In the genomic region with DNA sequence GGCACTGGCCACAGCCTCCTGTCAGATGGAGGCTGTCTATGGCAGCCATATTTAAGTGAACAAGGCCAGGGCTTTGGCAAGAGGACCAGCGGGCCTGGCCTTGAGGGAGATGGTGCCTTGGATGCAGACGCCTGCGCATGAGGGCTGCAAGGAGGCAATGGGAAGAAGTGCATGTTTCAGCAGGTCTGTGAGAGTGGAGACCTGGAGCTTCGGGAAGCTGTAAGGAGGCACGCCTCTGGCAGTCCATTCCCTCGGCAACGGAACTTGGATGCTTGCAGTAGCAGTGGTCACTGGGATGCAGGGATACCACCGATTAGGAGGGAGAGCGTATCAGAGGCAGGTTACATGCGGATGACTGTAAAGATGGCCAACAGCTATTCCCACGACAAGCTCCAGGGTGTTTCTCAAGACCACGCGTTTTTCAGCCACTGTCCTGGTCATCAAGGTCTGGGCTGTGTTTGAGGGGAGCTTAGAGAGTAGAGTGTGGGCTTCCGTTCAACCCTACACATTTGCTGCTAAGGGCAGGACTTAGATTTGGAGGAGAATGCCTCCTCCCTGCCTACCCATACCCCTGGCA, we compare ENCODE assay signal across 20 mouse cellular contexts. TPM values are rescaled to one million over a fixed set of nuclear protein-coding genes. Genes with fewer than 3 reads are reported as not detected.
DNase-seq lines count a peak whose midpoint lies in the region; ATAC-seq and TF ChIP-seq lines count a peak whose summit lies in the region.
"Had no signal": no experiment of that assay in that cellular context is flagged by ENCODE, and none has a peak within 500 bp of the region (broad histone marks: within the 10 kb centered on the region; RNA-seq: fewer than 3 reads in every experiment).

No protein-coding gene starts in this region.

- no peaks in the 10 kb centered on the region for H3K9me3 ChIP-seq in hindbrain, postnatal 0 days (ENCODE audit: low read length)
- no peaks in the 10 kb centered on the region for H3K9me3 ChIP-seq in hindbrain, embryonic 12.5 days (replicated peaks)
- H3K9me3 ChIP-seq in midbrain, embryonic 16.5 days (replicated peaks; ENCODE audit: control insufficient read depth, low read length, poor library complexity, severe bottlenecking) = no peaks in the 10 kb centered on the region
- no peaks in the 10 kb centered on the region for H3K9me3 ChIP-seq in midbrain, embryonic 13.5 days
- H3K9me3 ChIP-seq: forebrain, embryonic 13.5 days; limb, embryonic 12.5 days had no signal

- H3K27ac ChIP-seq in hindbrain, postnatal 0 days = no peak overlapping the region
- no peak overlapping the region for H3K27ac ChIP-seq in hindbrain, embryonic 12.5 days
- H3K27ac ChIP-seq in midbrain, embryonic 16.5 days (ENCODE audit: low read length) = no peak overlapping the region
- H3K27ac ChIP-seq in midbrain, embryonic 13.5 days = no peak overlapping the region
- 0 out of 2 replicates have a peak overlapping the region, but pooled peaks have one; percentile 15 for H3K27ac ChIP-seq in cortical plate, adult 2 months (ENCODE audit: insufficient read depth, low read length)
- H3K27ac ChIP-seq: forebrain, embryonic 13.5 days; limb, embryonic 12.5 days had no signal

- no peaks in the 10 kb centered on the region for H3K36me3 ChIP-seq in hindbrain, postnatal 0 days (ENCODE audit: insufficient read depth, low read length)
- H3K36me3 ChIP-seq in hindbrain, embryonic 12.5 days = no peaks in the 10 kb centered on the region
- H3K36me3 ChIP-seq in midbrain, embryonic 16.5 days (ENCODE audit: control insufficient read depth, insufficient read depth, low read length) = no peaks in the 10 kb centered on the region
- H3K36me3 ChIP-seq in midbrain, embryonic 13.5 days = peaks cover under 1% of the 10 kb centered on the region; the same call in 1 of the 2 replicates

- H3K4me2 ChIP-seq in hindbrain, postnatal 0 days (ENCODE audit: low read depth, low read length) = peak overlapping the region; percentile 71; the same call in 1 of the 2 replicates
- no peak overlapping the region for H3K4me2 ChIP-seq in hindbrain, embryonic 12.5 days (replicated peaks)
- H3K4me2 ChIP-seq in midbrain, embryonic 16.5 days (ENCODE audit: low read length) = peak overlapping the region; percentile 24; the same call in 1 of the 2 replicates
- no peak overlapping the region for H3K4me2 ChIP-seq in midbrain, embryonic 13.5 days (replicated peaks)
- H3K4me2 ChIP-seq: liver, embryonic 11.5 days had no signal

- H3K4me3 ChIP-seq in hindbrain, postnatal 0 days (ENCODE audit: low read length) = no peak overlapping the region
- H3K4me3 ChIP-seq in hindbrain, embryonic 12.5 days = no peak overlapping the region
- H3K4me3 ChIP-seq in midbrain, embryonic 16.5 days (ENCODE audit: low read depth, low read length) = no peak overlapping the region
- no peak overlapping the region for H3K4me3 ChIP-seq in midbrain, embryonic 13.5 days (replicated peaks)
- H3K4me3 ChIP-seq in cortical plate, adult 2 months (ENCODE audit: insufficient read depth, low read length) = peak overlapping the region; percentile 23
- H3K4me3 ChIP-seq: forebrain, embryonic 13.5 days; limb, embryonic 12.5 days had no signal

- no peak for TF ChIP-seq POLR2A in cortical plate, adult 2 months (IDR thresholded peaks at IDR 0.05; ENCODE audit: extremely low read depth, insufficient read depth, low read length)

- no peak for TF ChIP-seq CTCF in hindbrain, postnatal 0 days (IDR thresholded peaks at IDR 0.05; ENCODE audit: low read depth)
- no peak for TF ChIP-seq CTCF in cortical plate, adult 2 months (IDR thresholded peaks at IDR 0.05; ENCODE audit: extremely low read depth, insufficient read depth, low read length)

- no peak for ATAC-seq in hindbrain, postnatal 0 days
- no peak for ATAC-seq in hindbrain, embryonic 12.5 days (ENCODE audit: low FRiP score)
- no peak for ATAC-seq in midbrain, embryonic 16.5 days
- ATAC-seq in midbrain, embryonic 13.5 days = no peak
- ATAC-seq: forebrain, embryonic 13.5 days; liver, postnatal 0 days had no signal

- no peak overlapping the region for H3K9ac ChIP-seq in hindbrain, postnatal 0 days (replicated peaks; ENCODE audit: low read length)
- H3K9ac ChIP-seq in hindbrain, embryonic 12.5 days = no peak overlapping the region
- H3K9ac ChIP-seq in midbrain, embryonic 16.5 days (ENCODE audit: low read depth, low read length) = no peak overlapping the region; the same call in 1 of the 2 replicates
- no peak overlapping the region for H3K9ac ChIP-seq in midbrain, embryonic 13.5 days (replicated peaks)
- H3K9ac ChIP-seq: limb, embryonic 12.5 days; liver, postnatal 0 days had no signal

- peak; percentile 54 to 62 for DNase-seq in cerebellum, adult 18-20 months
- DNase-seq in cerebellum, adult 11 months = no peak
- no peak for DNase-seq in hindbrain, postnatal 0 days (ENCODE audit: low spot score)
- no peak for DNase-seq in kidney, postnatal 14 days
- DNase-seq: gastrocnemius, postnatal 36 days; kidney, adult 11 months; liver, postnatal 0 days; lung, postnatal 10 days; right cerebral cortex, postnatal 14 days; spleen, adult 18-20 months had no signal

- H3K4me1 ChIP-seq in hindbrain, postnatal 0 days (ENCODE audit: insufficient read depth, low read length) = peaks cover 21% of the 10 kb centered on the region
- peaks cover 23% of the 10 kb centered on the region for H3K4me1 ChIP-seq in hindbrain, embryonic 12.5 days
- peaks cover 32% of the 10 kb centered on the region for H3K4me1 ChIP-seq in midbrain, embryonic 16.5 days (ENCODE audit: control insufficient read depth, insufficient read depth, low read length)
- H3K4me1 ChIP-seq in midbrain, embryonic 13.5 days (replicated peaks) = peaks cover 36% of the 10 kb centered on the region
- H3K4me1 ChIP-seq in cortical plate, adult 2 months (ENCODE audit: control insufficient read depth, insufficient read depth, low read length) = peaks cover 14% of the 10 kb centered on the region

- no peaks in the 10 kb centered on the region for H3K27me3 ChIP-seq in hindbrain, postnatal 0 days (ENCODE audit: insufficient read depth, low read length)
- H3K27me3 ChIP-seq in hindbrain, embryonic 12.5 days = peaks cover 6% of the 10 kb centered on the region
- no peaks in the 10 kb centered on the region for H3K27me3 ChIP-seq in midbrain, embryonic 16.5 days (ENCODE audit: control insufficient read depth, insufficient read depth, low read depth, low read length)
- H3K27me3 ChIP-seq in midbrain, embryonic 13.5 days = peaks cover 17% of the 10 kb centered on the region; the same call in 1 of the 2 replicates
- H3K27me3 ChIP-seq: limb, embryonic 12.5 days had no signal

- WGBS in hindbrain, postnatal 0 days = 86% methylated on average over 14 of the region's 14 CpGs
- WGBS in hindbrain, embryonic 12.5 days = 92% methylated on average over 14 of the region's 14 CpGs
- 84% methylated on average over 14 of the region's 14 CpGs for WGBS in midbrain, embryonic 16.5 days
- WGBS in midbrain, embryonic 13.5 days = 88% methylated on average over 14 of the region's 14 CpGs

RNA-seq across cellular contexts. Expression of gene Scn2b, which starts 2.5 kb away (rescaled TPM):
- 9.9 and 14.3 TPM in 2 replicates for total RNA-seq in hindbrain, postnatal 0 days (2014; rRNA removed)
- 9.0 and 9.7 TPM in 2 replicates for polyA plus RNA-seq in hindbrain, postnatal 0 days (2015; fragmentation: Nextera tagmentation; extraction: Ambion mirVana)
- polyA plus RNA-seq in hindbrain, embryonic 12.5 days (2016; fragmentation: Nextera tagmentation; extraction: Ambion mirVana) = 4.7 TPM in 2 replicates
- polyA plus RNA-seq in midbrain, embryonic 16.5 days (2015; fragmentation: Nextera tagmentation; extraction: Ambion mirVana) = 10.0 and 11.3 TPM in 2 replicates
- polyA plus RNA-seq in midbrain, embryonic 13.5 days (2015; fragmentation: Nextera tagmentation; extraction: Ambion mirVana) = 6.6 and 7.2 TPM in 2 replicates
- 123 TPM in 2 replicates for polyA plus RNA-seq in cortical plate, adult 2 months (2012; rRNA removed)
- total RNA-seq: megakaryocyte progenitor cell, adult 5-6 weeks had no signal

RNA-seq across cellular contexts. Expression of gene Scn4b, which starts 18.2 kb away (rescaled TPM):
- 2.2 TPM in 2 replicates for total RNA-seq in hindbrain, postnatal 0 days (2014; rRNA removed)
- polyA plus RNA-seq in hindbrain, postnatal 0 days (2015; fragmentation: Nextera tagmentation; extraction: Ambion mirVana) = 0.79 and 0.85 TPM in 2 replicates
- polyA plus RNA-seq in hindbrain, embryonic 12.5 days (2016; fragmentation: Nextera tagmentation; extraction: Ambion mirVana) = 0.40 and 0.46 TPM in 2 replicates
- polyA plus RNA-seq in midbrain, embryonic 16.5 days (2015; fragmentation: Nextera tagmentation; extraction: Ambion mirVana) = 0.28 and 0.31 TPM in 2 replicates
- 0.13 and 0.17 TPM in 2 replicates for polyA plus RNA-seq in midbrain, embryonic 13.5 days (2015; fragmentation: Nextera tagmentation; extraction: Ambion mirVana)
- 31.9 and 87.5 TPM in 2 replicates for polyA plus RNA-seq in cortical plate, adult 2 months (2012; rRNA removed)
- total RNA-seq: megakaryocyte progenitor cell, adult 5-6 weeks had no signal
- polyA plus RNA-seq: heart, embryonic 14.5 days had no signal

RNA-seq across cellular contexts. Expression of gene Jaml, which starts 41.1 kb away (rescaled TPM):
- not detected in 2 replicates for total RNA-seq in hindbrain, postnatal 0 days (2014; rRNA removed)
- 0.40 and 0.71 TPM in 2 replicates for polyA plus RNA-seq in hindbrain, postnatal 0 days (2015; fragmentation: Nextera tagmentation; extraction: Ambion mirVana)
- 0.31 TPM in 1 of 2 replicates, not detected in the other for polyA plus RNA-seq in hindbrain, embryonic 12.5 days (2016; fragmentation: Nextera tagmentation; extraction: Ambion mirVana)
- polyA plus RNA-seq in midbrain, embryonic 16.5 days (2015; fragmentation: Nextera tagmentation; extraction: Ambion mirVana) = 0.29 and 0.32 TPM in 2 replicates
- 0.27 and 0.51 TPM in 2 replicates for polyA plus RNA-seq in midbrain, embryonic 13.5 days (2015; fragmentation: Nextera tagmentation; extraction: Ambion mirVana)
- polyA plus RNA-seq in cortical plate, adult 2 months (2012; rRNA removed) = 0.36 and 0.52 TPM in 2 replicates
- total RNA-seq: heart, adult 8-10 months had no signal
- polyA plus RNA-seq: forebrain, embryonic 13.5 days had no signal

Comparison
In these comparisons a context has a peak if more than half of its experiments do, and no peak if none do; other contexts are left out.
1. DNase-seq: peak in cerebellum, adult 18-20 months (2 of 2); none in cerebellum, adult 11 months (single experiment), hindbrain, postnatal 0 days (single experiment) and kidney, postnatal 14 days (single experiment).
2. H3K4me2 ChIP-seq: peak in hindbrain, postnatal 0 days (single experiment) and midbrain, embryonic 16.5 days (single experiment); none in hindbrain, embryonic 12.5 days (single experiment) and midbrain, embryonic 13.5 days (single experiment).
3. RNA of gene Scn2b, which starts 2.5 kb away (polyA plus RNA-seq): 123 TPM in cortical plate, adult 2 months; 10.0 to 11.3 TPM in midbrain, embryonic 16.5 days, 9.0 to 9.7 TPM in hindbrain, postnatal 0 days, 6.6 to 7.2 TPM in midbrain, embryonic 13.5 days and 4.7 TPM in hindbrain, embryonic 12.5 days; every median in the first group is over 10 times any median in the second.
4. RNA of gene Scn4b, which starts 18.2 kb away (polyA plus RNA-seq): 31.9 to 87.5 TPM in cortical plate, adult 2 months; 0.79 to 0.85 TPM in hindbrain, postnatal 0 days, 0.40 to 0.46 TPM in hindbrain, embryonic 12.5 days, 0.28 to 0.31 TPM in midbrain, embryonic 16.5 days and 0.13 to 0.17 TPM in midbrain, embryonic 13.5 days; every median in the first group is over 10 times any median in the second.